Mouse (Mus musculus): Measurements from ENCODE around the gene Rhbdd1. TPM values are rescaled to one million over a fixed set of nuclear protein-coding genes. Genes with fewer than 3 reads are reported as not detected.
A peak's percentile ranks its signal among the peaks of the same experiment; 100 is the strongest.

Rhbdd1 gene
- polyA plus RNA-seq, 1 experiment from 2014 or later = 3.8 TPM

GRCm38 (mm10) chr1:82473467-82473866 lies 157.2 kb downstream of the Rhbdd1 start:
- Histone ChIP-seq H3K36me3 (ENCODE audit: control insufficient read depth, insufficient read depth, low read length) (no peaks in the 10 kb centered on the region), H3K9me3 (replicated peaks; ENCODE audit: control insufficient read depth, low read length, poor library complexity, severe bottlenecking) (no peaks in the 10 kb centered on the region), H3K27me3 (ENCODE audit: control insufficient read depth, insufficient read depth, low read depth, low read length) (no peaks in the 10 kb centered on the region), H3K9ac (ENCODE audit: low read depth, low read length) (no peak overlapping the region), H3K4me1 (ENCODE audit: control insufficient read depth, insufficient read depth, low read length) (peaks cover 6% of the 10 kb centered on the region), H3K4me3 (ENCODE audit: low read depth, low read length) (no peak overlapping the region), H3K4me2 (ENCODE audit: low read length) (no peak overlapping the region), H3K27ac (ENCODE audit: low read length) (no peak overlapping the region)
- ATAC-seq = no peak

GRCm38 (mm10) chr1:82474461-82474961 lies 158.3 kb downstream of the Rhbdd1 start:
- H3K4me3 ChIP-seq (ENCODE audit: low read depth, low read length) = no peak overlapping the region
- peaks cover 6% of the 10 kb centered on the region for H3K4me1 ChIP-seq (ENCODE audit: control insufficient read depth, insufficient read depth, low read length)

GRCm38 (mm10) chr1:82475254-82475653 lies 159.0 kb downstream of the Rhbdd1 start:
- Histone ChIP-seq H3K36me3 (ENCODE audit: control insufficient read depth, insufficient read depth, low read length) (no peaks in the 10 kb centered on the region), H3K4me2 (ENCODE audit: low read length) (no peak overlapping the region), H3K9me3 (replicated peaks; ENCODE audit: control insufficient read depth, low read length, poor library complexity, severe bottlenecking) (no peaks in the 10 kb centered on the region), H3K4me1 (ENCODE audit: control insufficient read depth, insufficient read depth, low read length) (peaks cover 6% of the 10 kb centered on the region), H3K27me3 (ENCODE audit: control insufficient read depth, insufficient read depth, low read depth, low read length) (no peaks in the 10 kb centered on the region), H3K9ac (ENCODE audit: low read depth, low read length) (no peak overlapping the region), H3K4me3 (ENCODE audit: low read depth, low read length) (no peak overlapping the region), H3K27ac (ENCODE audit: low read length) (no peak overlapping the region)
- ATAC-seq = no peak
- 58% methylated on average over 5 of the region's 5 CpGs for WGBS

More at GRCm38 (mm10) chr1:82474461-82474961, 158.3 kb downstream of the Rhbdd1 start:
- Histone ChIP-seq H3K27me3 (ENCODE audit: control insufficient read depth, insufficient read depth, low read depth, low read length) (no peaks in the 10 kb centered on the region), H3K9ac (ENCODE audit: low read depth, low read length) (no peak overlapping the region), H3K36me3 (ENCODE audit: control insufficient read depth, insufficient read depth, low read length) (no peaks in the 10 kb centered on the region), H3K27ac (ENCODE audit: low read length) (no peak overlapping the region), H3K4me2 (ENCODE audit: low read length) (no peak overlapping the region), H3K9me3 (replicated peaks; ENCODE audit: control insufficient read depth, low read length, poor library complexity, severe bottlenecking) (no peaks in the 10 kb centered on the region)
- no peak for ATAC-seq
- WGBS = 27% methylated on average over 4 of the region's 4 CpGs

DNA sequence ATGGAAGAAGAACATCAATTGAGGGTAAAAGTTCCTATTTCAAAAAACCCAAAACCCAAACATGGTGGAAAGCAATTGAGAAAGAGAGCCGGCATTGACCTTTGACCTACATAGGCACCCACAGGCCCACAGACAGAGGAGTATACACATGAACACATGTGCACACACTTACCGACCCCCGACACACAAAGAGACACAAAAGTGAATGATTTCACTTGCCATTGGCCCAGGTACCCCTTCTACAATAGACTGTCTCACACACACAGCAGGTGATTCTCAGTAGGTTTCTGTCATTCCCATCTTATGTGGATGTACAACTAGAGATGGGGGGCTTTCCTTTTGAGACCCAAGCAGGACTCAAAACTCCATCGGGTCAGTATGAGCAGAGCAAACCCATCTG lies 159.6 kb downstream of the Rhbdd1 start:
- H3K36me3 ChIP-seq (ENCODE audit: control insufficient read depth, insufficient read depth, low read length) = no peaks in the 10 kb centered on the region
- WGBS = 82% methylated on average over 4 of the region's 4 CpGs
- H3K27ac ChIP-seq (ENCODE audit: low read length) = no peak overlapping the region
- H3K4me2 ChIP-seq (ENCODE audit: low read length) = no peak overlapping the region
- H3K4me3 ChIP-seq (ENCODE audit: low read depth, low read length) = no peak overlapping the region
- no peaks in the 10 kb centered on the region for H3K27me3 ChIP-seq (ENCODE audit: control insufficient read depth, insufficient read depth, low read depth, low read length)
- no peak overlapping the region for H3K9ac ChIP-seq (ENCODE audit: low read depth, low read length)
- peaks cover 6% of the 10 kb centered on the region for H3K4me1 ChIP-seq (ENCODE audit: control insufficient read depth, insufficient read depth, low read length)
- H3K9me3 ChIP-seq (replicated peaks; ENCODE audit: control insufficient read depth, low read length, poor library complexity, severe bottlenecking) = no peaks in the 10 kb centered on the region
- ATAC-seq = peak; percentile 15; the same call in 1 of the 2 replicates

GRCm38 (mm10) chr1:82476256-82476655 lies 160.0 kb downstream of the Rhbdd1 start:
- Histone ChIP-seq H3K36me3 (ENCODE audit: control insufficient read depth, insufficient read depth, low read length) (no peaks in the 10 kb centered on the region), H3K27me3 (ENCODE audit: control insufficient read depth, insufficient read depth, low read depth, low read length) (no peaks in the 10 kb centered on the region), H3K4me3 (ENCODE audit: low read depth, low read length) (no peak overlapping the region), H3K9me3 (replicated peaks; ENCODE audit: control insufficient read depth, low read length, poor library complexity, severe bottlenecking) (no peaks in the 10 kb centered on the region), H3K27ac (ENCODE audit: low read length) (no peak overlapping the region; the same call in 1 of the 2 replicates), H3K9ac (ENCODE audit: low read depth, low read length) (no peak overlapping the region), H3K4me2 (ENCODE audit: low read length) (peak overlapping the region; percentile 41; the same call in 1 of the 2 replicates), H3K4me1 (ENCODE audit: control insufficient read depth, insufficient read depth, low read length) (peaks cover 6% of the 10 kb centered on the region)
- peak; percentile 69 for ATAC-seq
- WGBS = 36% methylated on average over 11 of the region's 11 CpGs

- peak overlapping the region; percentile 41 for H3K4me2 ChIP-seq (ENCODE audit: low read length)
- H3K27ac ChIP-seq (ENCODE audit: low read length) = peak overlapping the region; percentile 53
- H3K27me3 ChIP-seq (ENCODE audit: control insufficient read depth, insufficient read depth, low read depth, low read length) = no peaks in the 10 kb centered on the region
- no peak overlapping the region for H3K4me3 ChIP-seq (ENCODE audit: low read depth, low read length)
- H3K9me3 ChIP-seq (replicated peaks; ENCODE audit: control insufficient read depth, low read length, poor library complexity, severe bottlenecking) = no peaks in the 10 kb centered on the region
- no peaks in the 10 kb centered on the region for H3K36me3 ChIP-seq (ENCODE audit: control insufficient read depth, insufficient read depth, low read length)
- peak; percentile 31; the same call in 1 of the 2 replicates for ATAC-seq
- no peak overlapping the region for H3K9ac ChIP-seq (ENCODE audit: low read depth, low read length)
- peaks cover 6% of the 10 kb centered on the region for H3K4me1 ChIP-seq (ENCODE audit: control insufficient read depth, insufficient read depth, low read length)
- 13% methylated on average over 9 of the region's 9 CpGs for WGBS
Observed at GRCm38 (mm10) chr1:82476746-82477145, 160.5 kb downstream of the Rhbdd1 start.

DNA sequence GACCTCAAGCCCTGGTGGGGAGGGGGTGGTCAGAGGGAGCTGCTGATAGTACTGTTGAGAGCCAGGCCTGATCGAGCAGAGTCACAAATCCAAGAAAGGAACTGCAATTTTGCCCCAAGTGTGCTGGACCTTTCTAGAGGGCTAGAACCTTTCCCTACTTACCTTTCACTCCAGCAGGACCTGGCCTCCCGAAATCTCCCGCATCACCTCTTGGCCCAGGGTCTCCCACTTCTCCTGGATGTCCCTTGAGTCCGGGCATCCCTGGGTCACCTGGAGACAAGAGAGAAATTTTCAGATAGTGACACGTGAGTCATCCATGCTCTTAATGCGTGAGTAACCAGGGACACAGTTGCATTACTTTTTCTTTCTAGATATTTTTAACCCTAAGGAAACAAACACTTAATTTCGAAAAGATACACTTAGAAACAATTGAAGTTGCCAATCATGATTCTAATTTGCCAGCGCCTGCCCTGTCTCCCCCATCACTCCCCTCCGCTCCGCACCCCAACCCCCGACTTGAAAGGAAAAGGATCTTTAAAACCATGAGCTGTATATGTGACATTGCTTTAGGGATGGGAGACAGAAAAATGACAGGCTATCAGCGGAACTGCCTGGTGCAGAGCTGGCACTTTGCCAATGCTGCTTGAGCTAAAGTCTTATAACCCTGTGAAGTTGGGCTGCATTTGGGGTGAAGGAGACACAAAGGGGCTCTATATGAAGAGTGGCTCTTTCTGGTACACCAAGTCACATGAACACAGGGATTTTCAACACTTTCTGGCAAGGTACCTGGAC lies 163.6 kb downstream of the Rhbdd1 start:
- no peak for ATAC-seq
- H3K9me3 ChIP-seq (replicated peaks; ENCODE audit: control insufficient read depth, low read length, poor library complexity, severe bottlenecking) = no peaks in the 10 kb centered on the region
- H3K4me1 ChIP-seq (ENCODE audit: control insufficient read depth, insufficient read depth, low read length) = peaks cover 6% of the 10 kb centered on the region
- H3K27me3 ChIP-seq (ENCODE audit: control insufficient read depth, insufficient read depth, low read depth, low read length) = no peaks in the 10 kb centered on the region
- H3K27ac ChIP-seq (ENCODE audit: low read length) = no peak overlapping the region
- H3K36me3 ChIP-seq (ENCODE audit: control insufficient read depth, insufficient read depth, low read length) = no peaks in the 10 kb centered on the region
- H3K4me3 ChIP-seq (ENCODE audit: low read depth, low read length) = no peak overlapping the region
- 83% methylated on average over 12 of the region's 12 CpGs for WGBS
- no peak overlapping the region for H3K4me2 ChIP-seq (ENCODE audit: low read length)
- no peak overlapping the region for H3K9ac ChIP-seq (ENCODE audit: low read depth, low read length)

- Histone ChIP-seq H3K27ac (ENCODE audit: low read length) (no peak overlapping the region), H3K4me3 (ENCODE audit: low read depth, low read length) (no peak overlapping the region), H3K4me2 (ENCODE audit: low read length) (no peak overlapping the region), H3K9ac (ENCODE audit: low read depth, low read length) (no peak overlapping the region), H3K9me3 (replicated peaks; ENCODE audit: control insufficient read depth, low read length, poor library complexity, severe bottlenecking) (no peaks in the 10 kb centered on the region), H3K4me1 (ENCODE audit: control insufficient read depth, insufficient read depth, low read length) (no peaks in the 10 kb centered on the region), H3K27me3 (ENCODE audit: control insufficient read depth, insufficient read depth, low read depth, low read length) (no peaks in the 10 kb centered on the region), H3K36me3 (ENCODE audit: control insufficient read depth, insufficient read depth, low read length) (no peaks in the 10 kb centered on the region)
- 86% methylated on average over 7 of the region's 7 CpGs for WGBS
- ATAC-seq = no peak
Observed at GRCm38 (mm10) chr1:82482371-82482770, 166.1 kb downstream of the Rhbdd1 start.

GRCm38 (mm10) chr1:82486371-82486770 lies 170.1 kb downstream of the Rhbdd1 start:
- H3K27ac ChIP-seq (ENCODE audit: low read length) = no peak overlapping the region
- no peak for ATAC-seq
- no peaks in the 10 kb centered on the region for H3K36me3 ChIP-seq (ENCODE audit: control insufficient read depth, insufficient read depth, low read length)
- H3K4me3 ChIP-seq (ENCODE audit: low read depth, low read length) = no peak overlapping the region
- H3K4me1 ChIP-seq (ENCODE audit: control insufficient read depth, insufficient read depth, low read length) = no peaks in the 10 kb centered on the region
- WGBS = 94% methylated on average over 4 of the region's 4 CpGs
- no peak overlapping the region for H3K9ac ChIP-seq (ENCODE audit: low read depth, low read length)
- no peak overlapping the region for H3K4me2 ChIP-seq (ENCODE audit: low read length)
- H3K27me3 ChIP-seq (ENCODE audit: control insufficient read depth, insufficient read depth, low read depth, low read length) = no peaks in the 10 kb centered on the region
- H3K9me3 ChIP-seq (replicated peaks; ENCODE audit: control insufficient read depth, low read length, poor library complexity, severe bottlenecking) = no peaks in the 10 kb centered on the region
